Mouse (Mus musculus) right cerebral cortex, postnatal 14 days (tissue): ENCODE results near the gene Hyal2.
"Not testable (repeated sequence)": the region's sequence is repeated elsewhere in the genome, so short reads cannot be mapped to it uniquely, and the experiment has no call there.

Experiments used
- DNase-seq: peaks from one replicate; pipeline ENCODE4 v3.0.0; 2022

The Hyal2 gene

GRCm38 (mm10) chr9:107547957-107548356 is 19.8 kb upstream of the Hyal2 start:
- no peak for DNase-seq

- no peak for DNase-seq
Measured at GRCm38 (mm10) chr9:107548820-107549219, 18.9 kb upstream of the Hyal2 start.

GRCm38 (mm10) chr9:107549297-107550074 is 18.3 kb upstream of the Hyal2 start:
- no peak for DNase-seq

- no peak for DNase-seq
Measured at GRCm38 (mm10) chr9:107550491-107551116, 17.1 kb upstream of the Hyal2 start.

- no peak for DNase-seq
Measured at GRCm38 (mm10) chr9:107551117-107551889, 16.4 kb upstream of the Hyal2 start, which contains the start of gene Rassf1. Rassf1 (plus strand) TSS chr9:107551555.

- no peak for DNase-seq
Measured at GRCm38 (mm10) chr9:107551890-107552355, 15.8 kb upstream of the Hyal2 start.

GRCm38 (mm10) chr9:107552690-107553393 is 14.9 kb upstream of the Hyal2 start:
- DNase-seq: no peak

GRCm38 (mm10) chr9:107553541-107554318 is 14.0 kb upstream of the Hyal2 start:
- DNase-seq: no peak

GRCm38 (mm10) chr9:107554319-107554825 is 13.4 kb upstream of the Hyal2 start:
- DNase-seq: peak; percentile 94

- no peak for DNase-seq
Measured at GRCm38 (mm10) chr9:107555031-107555457, 12.7 kb upstream of the Hyal2 start.

GRCm38 (mm10) chr9:107555701-107556100 is 12.0 kb upstream of the Hyal2 start:
- no peak for DNase-seq

- DNase-seq: no peak
Measured at GRCm38 (mm10) chr9:107556346-107556745, 11.4 kb upstream of the Hyal2 start.

- peak; percentile 91 for DNase-seq
Measured at GRCm38 (mm10) chr9:107563029-107563581, 4.6 kb upstream of the Hyal2 start, which contains the start of gene Tusc2. Tusc2 (plus strand) TSS chr9:107563255.

- not testable (repeated sequence) for DNase-seq
Measured at GRCm38 (mm10) chr9:107565556-107565955, 2.2 kb upstream of the Hyal2 start.

GRCm38 (mm10) chr9:107566041-107566709 is 1.6 kb upstream of the Hyal2 start:
- peak; percentile 83 for DNase-seq

- DNase-seq: peak; percentile 6
Measured at GRCm38 (mm10) chr9:107566855-107567254, 890 bp upstream of the Hyal2 start.

GRCm38 (mm10) chr9:107568331-107569261 is 851 bp downstream of the Hyal2 start:
- DNase-seq: peak; percentile 81

GRCm38 (mm10) chr9:107569270-107569669 is 1.5 kb downstream of the Hyal2 start:
- no peak for DNase-seq

- DNase-seq: no peak
Measured at GRCm38 (mm10) chr9:107570016-107570415, 2.3 kb downstream of the Hyal2 start.
